Comparison of ENCODE assay signal across 19 mouse cellular contexts in the genomic region with DNA sequence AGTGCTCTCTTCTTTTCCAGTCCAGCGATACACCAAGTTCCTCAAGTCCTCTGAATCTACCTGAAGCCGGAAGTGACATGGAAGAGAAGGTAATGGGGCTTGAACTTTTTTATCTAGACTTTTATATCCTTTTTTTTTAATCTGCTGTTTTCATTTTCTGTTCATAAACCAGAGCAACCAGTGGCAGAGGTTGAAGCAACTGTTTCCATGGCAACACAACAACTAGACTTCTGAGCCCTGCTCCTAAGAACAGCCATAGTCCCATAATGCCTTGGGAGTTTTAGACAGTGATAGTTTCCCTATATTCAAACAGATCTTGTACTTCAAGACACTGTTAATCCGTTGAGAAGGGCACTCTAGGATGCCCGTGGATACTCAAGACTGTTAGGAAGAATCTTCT. TPM values are rescaled to one million over a fixed set of nuclear protein-coding genes. Genes with fewer than 3 reads are reported as not detected.
DNase-seq lines count a peak whose midpoint lies in the region; ATAC-seq and TF ChIP-seq lines count a peak whose summit lies in the region.
"Had no signal": no experiment of that assay in that cellular context is flagged by ENCODE, and none has a peak within 500 bp of the region (broad histone marks: within the 10 kb centered on the region; RNA-seq: fewer than 3 reads in every experiment).

No protein-coding gene starts in this region.

- intact Hi-C loops in gastrocnemius, adult 2 months (cut with DNase I): no loop called here

- WGBS in forebrain, postnatal 0 days: 79% methylated on average over 4 of the region's 4 CpGs
- 75% methylated on average over 4 of the region's 4 CpGs for WGBS in forebrain, embryonic 16.5 days

- no peak for TF ChIP-seq RAD21 in MEL (IDR thresholded peaks at IDR 0.05; ENCODE audit: low read depth, low read length)

- no peak overlapping the region for H3K27ac ChIP-seq in forebrain, postnatal 0 days (ENCODE audit: low read depth, low read length)
- no peak overlapping the region for H3K27ac ChIP-seq in forebrain, embryonic 16.5 days (ENCODE audit: low read length)
- H3K27ac ChIP-seq in MEL (ENCODE audit: control insufficient read depth, low read depth, low read length): no peak overlapping the region
- no peak overlapping the region for H3K27ac ChIP-seq in gastrocnemius, adult 2 months
- H3K27ac ChIP-seq: heart, adult 2 months had no signal

- H3K27me3 ChIP-seq in forebrain, postnatal 0 days (ENCODE audit: insufficient read depth, low read length): no peaks in the 10 kb centered on the region
- no peaks in the 10 kb centered on the region for H3K27me3 ChIP-seq in forebrain, embryonic 16.5 days (replicated peaks; ENCODE audit: control insufficient read depth, insufficient read depth, low read length)
- no peaks in the 10 kb centered on the region for H3K27me3 ChIP-seq in MEL (ENCODE audit: control insufficient read depth in 1 of 2, insufficient read depth in 2 of 2, low read length in 2 of 2)
- H3K27me3 ChIP-seq: Patski had no signal

- no peaks in the 10 kb centered on the region for H3K9me3 ChIP-seq in forebrain, postnatal 0 days (ENCODE audit: low read length)
- H3K9me3 ChIP-seq in forebrain, embryonic 16.5 days (ENCODE audit: control insufficient read depth, low read length): no peaks in the 10 kb centered on the region
- no peaks in the 10 kb centered on the region for H3K9me3 ChIP-seq in MEL (replicated peaks; ENCODE audit: insufficient read depth, low read length)

- no peak overlapping the region for H3K4me2 ChIP-seq in forebrain, postnatal 0 days (ENCODE audit: low read depth)
- H3K4me2 ChIP-seq in forebrain, embryonic 16.5 days (ENCODE audit: low read length): no peak overlapping the region

- no peak for TF ChIP-seq EP300 in MEL (IDR thresholded peaks at IDR 0.05; ENCODE audit: low read depth in 1 of 2, low read length in 2 of 2)

- no peak for TF ChIP-seq POLR2A in MEL (IDR thresholded peaks at IDR 0.05; ENCODE audit: control insufficient read depth in 1 of 2, insufficient read depth in 1 of 2, low read depth in 1 of 2, low read length in 2 of 2, poor library complexity in 1 of 2)

- H3K4me1 ChIP-seq in forebrain, postnatal 0 days (ENCODE audit: insufficient read depth): 0 out of 2 replicates have a peak, but pooled peaks cover 4% of the 10 kb centered on the region
- H3K4me1 ChIP-seq in forebrain, embryonic 16.5 days (replicated peaks; ENCODE audit: control insufficient read depth, insufficient read depth, low read length): peaks cover 15% of the 10 kb centered on the region
- no peaks in the 10 kb centered on the region for H3K4me1 ChIP-seq in MEL (ENCODE audit: control insufficient read depth in 1 of 2, insufficient read depth in 2 of 2, low read length in 2 of 2)

- peaks cover 15% of the 10 kb centered on the region for H3K36me3 ChIP-seq in forebrain, postnatal 0 days (ENCODE audit: insufficient read depth)
- H3K36me3 ChIP-seq in forebrain, embryonic 16.5 days (ENCODE audit: control insufficient read depth, insufficient read depth): peaks cover 2% of the 10 kb centered on the region; the same call in 1 of the 2 replicates
- H3K36me3 ChIP-seq in MEL (ENCODE audit: control insufficient read depth in 1 of 2, insufficient read depth in 2 of 2, low read length in 2 of 2): no peaks in the 10 kb centered on the region

- no peak overlapping the region for H3K4me3 ChIP-seq in forebrain, postnatal 0 days (ENCODE audit: low read depth, low read length)
- no peak overlapping the region for H3K4me3 ChIP-seq in forebrain, embryonic 16.5 days (replicated peaks; ENCODE audit: low read length)
- H3K4me3 ChIP-seq in MEL (ENCODE audit: control insufficient read depth in 1 of 2, insufficient read depth in 1 of 2, low read depth in 2 of 2, low read length in 2 of 2): no peak overlapping the region
- no peak overlapping the region for H3K4me3 ChIP-seq in gastrocnemius, adult 2 months
- H3K4me3 ChIP-seq: heart, adult 2 months had no signal

- ATAC-seq in forebrain, postnatal 0 days: peak; percentile 18; the same call in 1 of the 2 replicates
- ATAC-seq in forebrain, embryonic 16.5 days: no peak
- ATAC-seq in common myeloid progenitor, adult 5-6 weeks (replicated peaks; ENCODE audit: low read depth, poor library complexity, severe bottlenecking): 0 out of 2 replicates have a peak, but pooled peaks have one; percentile 27
- no peak for ATAC-seq in megakaryocyte-erythroid progenitor cell, adult 5-6 weeks (replicated peaks; ENCODE audit: low FRiP score, low TSS enrichment, poor library complexity, severe bottlenecking)
- ATAC-seq in monocyte, adult 5-6 weeks (replicated peaks; ENCODE audit: insufficient number of reproducible peaks, low FRiP score, low TSS enrichment, poor library complexity, severe bottlenecking): no peak
- ATAC-seq: hindbrain, embryonic 16.5 days; Patski had no signal

- no peaks in the 10 kb centered on the region for H3K79me2 ChIP-seq in MEL (ENCODE audit: control insufficient read depth, insufficient read depth, low read length, poor library complexity)

- DNase-seq in forebrain, postnatal 0 days: no peak
- DNase-seq in 3T3-L1 (ENCODE audit: low read depth, low spot score) (peak; percentile 10), MEL (ENCODE audit: low read depth, low spot score) (peak; percentile 31)
- DNase-seq in gastrocnemius, adult 2 months: no peak
- DNase-seq: B cell, adult 2 months; cerebellum, adult 9-10 months; gastrocnemius, postnatal 25 days; heart, adult 2 months; heart, postnatal 4 days; kidney, adult 8-10 months; kidney, postnatal 14 days; liver; thymus, postnatal 14 days had no signal

- H3K9ac ChIP-seq in forebrain, postnatal 0 days: no peak overlapping the region
- H3K9ac ChIP-seq in forebrain, embryonic 16.5 days (replicated peaks; ENCODE audit: low read depth, low read length): no peak overlapping the region
- no peak overlapping the region for H3K9ac ChIP-seq in MEL (ENCODE audit: control insufficient read depth, low read depth, low read length, poor library complexity, severe bottlenecking)

- TF ChIP-seq CTCF in forebrain, postnatal 0 days (IDR thresholded peaks at IDR 0.05; ENCODE audit: low read depth): no peak
- no peak for TF ChIP-seq CTCF in MEL (IDR thresholded peaks at IDR 0.05 in 2 of 3, conservative IDR thresholded peaks at IDR 0.05 in 1 of 3; ENCODE audit: control insufficient read depth in 1 of 3, insufficient read depth in 1 of 3, low read depth in 2 of 3, low read length in 3 of 3, poor library complexity in 1 of 3, severe bottlenecking in 1 of 3)
- TF ChIP-seq CTCF in gastrocnemius, adult 2 months (IDR thresholded peaks at IDR 0.05): no peak

TF ChIP-seq in MEL, 35 proteins besides CTCF, POLR2A, EP300 and RAD21:
- TF ChIP-seq USF1 (IDR thresholded peaks at IDR 0.05; ENCODE audit: low read depth, low read length) (no peak), ELF1 (IDR thresholded peaks at IDR 0.05; ENCODE audit: low read depth, low read length) (no peak), MAZ (IDR thresholded peaks at IDR 0.05; ENCODE audit: low read depth, low read length) (no peak), TAL1 (IDR thresholded peaks at IDR 0.05; ENCODE audit: low read length) (no peak), ETS1 (IDR thresholded peaks at IDR 0.05; ENCODE audit: low read depth, low read length) (no peak), KAT2A (conservative IDR thresholded peaks at IDR 0.05; ENCODE audit: low read depth, low read length) (no peak), ZKSCAN1 (IDR thresholded peaks at IDR 0.05; ENCODE audit: low read depth, low read length) (no peak), USF2 (IDR thresholded peaks at IDR 0.05; ENCODE audit: borderline replicate concordance in 1 of 2, insufficient read depth in 1 of 2, low read depth in 1 of 2, low read length in 2 of 2) (no peak)

RNA-seq across cellular contexts. Expression of a gene that starts 54.0 kb away (rescaled TPM):
- 16.1 and 18.8 TPM in 2 replicates for total RNA-seq in forebrain, postnatal 0 days (2014; rRNA removed)
- 6.7 and 13.3 TPM in 2 replicates for polyA plus RNA-seq in forebrain, postnatal 0 days (2015; fragmentation: Nextera tagmentation; extraction: Ambion mirVana)
- 25.7 and 28.1 TPM in 2 replicates for polyA plus RNA-seq in forebrain, embryonic 16.5 days (2015; fragmentation: Nextera tagmentation; extraction: Ambion mirVana)
- total RNA-seq in MEL (2012; rRNA removed): 23.4 and 26.5 TPM in 2 replicates
- 10 to 100 TPM in 1 of 2 experiments, not detected in 1; 20.7 TPM for polyA plus RNA-seq in MEL (2012; ENCODE audit: insufficient read depth in 1 of 2, insufficient read length in 2 of 2, low read depth in 1 of 2, low replicate concordance in 2 of 2, missing spikeins in 1 of 2)
- total RNA-seq in common myeloid progenitor, adult 5-6 weeks (2017): 33.4 and 46.2 TPM in 2 replicates
- total RNA-seq in gastrocnemius, adult 2 months (2021): 10 to 100 TPM in 1 of 2 experiments, 1 to 10 TPM in 1; 9.6 to 12.9 TPM
- 41.1 and 55.8 TPM in 2 replicates for total RNA-seq in megakaryocyte-erythroid progenitor cell, adult 5-6 weeks (2014; fragmentation: Nextera tagmentation)
- 21.4 and 41.4 TPM in 2 replicates for total RNA-seq in megakaryocyte-erythroid progenitor cell, adult 5-6 weeks (2017)
- 24.6 to 38.8 TPM (median 37.2 TPM) in 3 replicates for total RNA-seq in monocyte, adult 5-6 weeks (2017)

Comparison
In these comparisons a context has a peak if more than half of its experiments do, and no peak if none do; other contexts are left out.
1. ATAC-seq: peak in forebrain, postnatal 0 days (single experiment) and common myeloid progenitor, adult 5-6 weeks (single experiment); none in forebrain, embryonic 16.5 days (single experiment), megakaryocyte-erythroid progenitor cell, adult 5-6 weeks (single experiment) and monocyte, adult 5-6 weeks (single experiment).
2. DNase-seq: peak in 3T3-L1 (single experiment) and MEL (single experiment); none in forebrain, postnatal 0 days (single experiment) and gastrocnemius, adult 2 months (single experiment).